Mouse (Mus musculus): ENCODE measurements around the gene Olfr351. TPM values are rescaled to one million over a fixed set of nuclear protein-coding genes. Genes with fewer than 3 reads are reported as not detected.

Olfr351 gene
- not detected for polyA plus RNA-seq (2015; fragmentation: Illumina TruSeq; extraction: RNeasy Lipid Tissue Mini Kit (QIAGEN cat#74804); ENCODE audit: insufficient read depth, low replicate concordance)

DNA sequence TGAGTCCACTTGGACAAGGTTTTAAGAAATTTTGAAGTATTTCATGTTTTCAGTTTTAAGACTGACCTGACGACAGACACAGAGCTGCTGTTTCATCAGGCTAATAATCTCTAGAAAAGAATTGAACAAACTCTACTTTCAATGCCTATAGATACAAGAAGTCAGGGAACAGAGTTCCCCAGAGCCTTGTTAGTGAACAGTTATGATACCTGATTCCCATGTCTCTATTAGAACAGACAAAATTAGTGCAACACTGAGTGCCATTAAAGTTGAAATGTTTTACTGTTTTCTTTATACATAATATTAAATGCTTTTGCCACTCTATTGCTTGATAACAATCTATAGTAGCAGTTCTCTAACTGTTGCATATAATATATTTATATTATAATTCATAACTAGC is at the start of gene Olfr351:
Gene Olfr351, minus strand, starts transcription at position 101 of the 400 bp plus-strand sequence.

DNA sequence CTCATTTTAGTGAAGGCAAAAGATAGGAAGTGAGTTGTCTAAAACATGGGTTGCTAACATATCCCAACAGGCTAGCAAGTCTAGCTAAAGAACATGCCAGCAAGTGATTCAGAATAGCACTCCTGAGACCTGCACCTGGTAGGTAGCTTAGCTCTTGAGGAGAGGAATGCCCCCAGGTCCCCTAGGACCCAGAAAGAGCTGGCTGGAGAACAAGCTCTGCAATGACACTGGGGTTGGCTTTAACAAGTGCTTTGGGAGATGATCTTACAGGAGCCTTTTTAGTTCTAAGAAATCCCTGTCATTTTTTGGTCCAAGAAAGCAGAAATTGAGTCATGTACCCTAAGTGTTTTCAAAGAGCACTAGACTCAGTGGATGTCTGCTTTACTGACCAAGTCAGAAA is 42.9 kb upstream of the Olfr351 start, which contains the start of gene Olfr354:
Gene Olfr354, plus strand, starts transcription at position 301 of the 400 bp plus-strand sequence.

GRCm38 (mm10) chr2:36892836-36893235 is 30.4 kb upstream of the Olfr351 start, which contains the start of gene Olfr353:
TSS of gene Olfr353 (minus strand) at chr2:36892936.

DNA sequence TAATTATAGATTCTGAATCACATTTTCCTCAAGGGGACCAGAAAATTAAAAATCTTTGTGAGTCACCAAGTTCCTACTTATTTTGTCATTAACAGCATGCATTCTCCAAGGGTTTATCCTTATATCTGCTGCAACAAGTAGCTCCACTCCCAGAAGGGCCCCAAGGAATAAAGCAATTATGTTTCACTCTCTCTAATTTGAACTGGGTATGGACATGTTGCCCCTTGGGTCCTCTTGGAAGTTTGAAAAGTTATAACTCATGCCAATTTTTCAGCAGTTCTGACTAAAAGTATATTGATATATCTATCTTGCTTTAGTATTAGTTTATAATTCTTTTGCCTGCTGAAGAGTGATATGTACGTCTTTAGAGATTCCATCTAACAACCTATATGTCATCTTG is 5.7 kb upstream of the Olfr351 start, which contains the start of gene Olfr352:
Gene Olfr352, plus strand, starts transcription at position 301 of the 400 bp plus-strand sequence.

DNA sequence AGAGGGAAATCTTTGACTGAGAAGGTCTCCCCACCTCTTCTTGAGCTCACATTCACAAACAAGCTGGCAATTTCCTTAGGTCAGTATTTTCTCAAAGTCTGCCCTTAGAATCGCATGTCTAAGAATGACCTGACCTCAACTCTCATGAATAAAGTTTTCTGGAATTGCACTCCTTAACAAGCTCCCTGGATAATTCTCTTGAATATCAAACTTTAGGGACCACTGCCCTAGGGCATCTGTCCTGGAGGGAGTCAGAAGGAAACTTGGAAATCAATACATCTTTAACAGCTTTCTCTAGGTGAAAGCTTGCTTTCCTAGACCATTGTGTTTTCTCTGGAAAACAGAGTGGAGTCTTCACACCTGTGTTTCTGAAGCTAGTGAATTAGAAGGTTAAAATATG is 16.4 kb downstream of the Olfr351 start, which contains the start of gene Olfr350:
Gene Olfr350, plus strand, starts transcription at position 301 of the 400 bp plus-strand sequence.

GRCm38 (mm10) chr2:36816932-36817331 is 45.5 kb downstream of the Olfr351 start, which contains the start of gene Olfr3:
TSS of gene Olfr3 (minus strand) at chr2:36817032.

Other genes with a start within 250 kb of the Olfr351 start
- not detected for gene Olfr345, start 222.6 kb downstream of the Olfr351 start, polyA plus RNA-seq (2015; fragmentation: Illumina TruSeq; extraction: RNeasy Lipid Tissue Mini Kit (QIAGEN cat#74804); ENCODE audit: insufficient read depth, low replicate concordance)
- not detected for gene Olfr346, start 176.9 kb downstream of the Olfr351 start, polyA plus RNA-seq (2015; fragmentation: Illumina TruSeq; extraction: RNeasy Lipid Tissue Mini Kit (QIAGEN cat#74804); ENCODE audit: insufficient read depth, low replicate concordance)
- not detected for gene Olfr347, start 130.8 kb downstream of the Olfr351 start, polyA plus RNA-seq (2015; fragmentation: Illumina TruSeq; extraction: RNeasy Lipid Tissue Mini Kit (QIAGEN cat#74804); ENCODE audit: insufficient read depth, low replicate concordance)
- gene Olfr348, start 78.4 kb downstream of the Olfr351 start, polyA plus RNA-seq (2015; fragmentation: Illumina TruSeq; extraction: RNeasy Lipid Tissue Mini Kit (QIAGEN cat#74804); ENCODE audit: insufficient read depth, low replicate concordance) = not detected
- not detected for gene Olfr50, start 72.1 kb downstream of the Olfr351 start, polyA plus RNA-seq (2015; fragmentation: Illumina TruSeq; extraction: RNeasy Lipid Tissue Mini Kit (QIAGEN cat#74804); ENCODE audit: insufficient read depth, low replicate concordance)
- not detected for gene Olfr3, start 45.6 kb downstream of the Olfr351 start, polyA plus RNA-seq (2015; fragmentation: Illumina TruSeq; extraction: RNeasy Lipid Tissue Mini Kit (QIAGEN cat#74804); ENCODE audit: insufficient read depth, low replicate concordance)
- gene Olfr350, start 16.4 kb downstream of the Olfr351 start, polyA plus RNA-seq (2015; fragmentation: Illumina TruSeq; extraction: RNeasy Lipid Tissue Mini Kit (QIAGEN cat#74804); ENCODE audit: insufficient read depth, low replicate concordance) = not detected
- gene Olfr352, start 5.8 kb upstream of the Olfr351 start, polyA plus RNA-seq (2015; fragmentation: Illumina TruSeq; extraction: RNeasy Lipid Tissue Mini Kit (QIAGEN cat#74804); ENCODE audit: insufficient read depth, low replicate concordance) = not detected
- gene Olfr353, start 30.3 kb upstream of the Olfr351 start, polyA plus RNA-seq (2015; fragmentation: Illumina TruSeq; extraction: RNeasy Lipid Tissue Mini Kit (QIAGEN cat#74804); ENCODE audit: insufficient read depth, low replicate concordance) = not detected
- gene Olfr354, start 43.0 kb upstream of the Olfr351 start, polyA plus RNA-seq (2015; fragmentation: Illumina TruSeq; extraction: RNeasy Lipid Tissue Mini Kit (QIAGEN cat#74804); ENCODE audit: insufficient read depth, low replicate concordance) = not detected
- gene Olfr355, start 66.2 kb upstream of the Olfr351 start, polyA plus RNA-seq (2015; fragmentation: Illumina TruSeq; extraction: RNeasy Lipid Tissue Mini Kit (QIAGEN cat#74804); ENCODE audit: insufficient read depth, low replicate concordance) = not detected
- not detected for gene Olfr356, start 74.5 kb upstream of the Olfr351 start, polyA plus RNA-seq (2015; fragmentation: Illumina TruSeq; extraction: RNeasy Lipid Tissue Mini Kit (QIAGEN cat#74804); ENCODE audit: insufficient read depth, low replicate concordance)
- gene Olfr357, start 131.2 kb upstream of the Olfr351 start, polyA plus RNA-seq (2015; fragmentation: Illumina TruSeq; extraction: RNeasy Lipid Tissue Mini Kit (QIAGEN cat#74804); ENCODE audit: insufficient read depth, low replicate concordance) = not detected
- gene Olfr358, start 146.7 kb upstream of the Olfr351 start, polyA plus RNA-seq (2015; fragmentation: Illumina TruSeq; extraction: RNeasy Lipid Tissue Mini Kit (QIAGEN cat#74804); ENCODE audit: insufficient read depth, low replicate concordance) = not detected
- gene Olfr360, start 203.1 kb upstream of the Olfr351 start, polyA plus RNA-seq (2015; fragmentation: Illumina TruSeq; extraction: RNeasy Lipid Tissue Mini Kit (QIAGEN cat#74804); ENCODE audit: insufficient read depth, low replicate concordance) = not detected
- not detected for gene Olfr361, start 226.6 kb upstream of the Olfr351 start, polyA plus RNA-seq (2015; fragmentation: Illumina TruSeq; extraction: RNeasy Lipid Tissue Mini Kit (QIAGEN cat#74804); ENCODE audit: insufficient read depth, low replicate concordance)

Measured in spleen, adult 10 weeks (tissue).